12 mouse cellular contexts compared by ENCODE assay signal in genomic region chr7:30008020-30008690, GRCm38 (mm10). TPM values are rescaled to one million over a fixed set of nuclear protein-coding genes. Genes with fewer than 3 reads are reported as not detected.
A peak's percentile ranks its signal among the peaks of the same experiment; 100 is the strongest.
DNase-seq lines count a peak whose midpoint lies in the region; ATAC-seq and TF ChIP-seq lines count a peak whose summit lies in the region.
"Had no signal": no experiment of that assay in that cellular context is flagged by ENCODE, and none has a peak within 500 bp of the region (broad histone marks: within the 10 kb centered on the region; RNA-seq: fewer than 3 reads in every experiment).

No protein-coding gene starts in this region.

- TF ChIP-seq POLR2A in lung, adult 2 months (IDR thresholded peaks at IDR 0.05; ENCODE audit: borderline replicate concordance, extremely low read depth, low read depth, low read length) = no peak

- H3K9ac ChIP-seq in forebrain, postnatal 0 days = no peak overlapping the region
- no peak overlapping the region for H3K9ac ChIP-seq in forebrain, embryonic 13.5 days
- H3K9ac ChIP-seq in lung, embryonic 16.5 days (ENCODE audit: low read length) = no peak overlapping the region

- no peak overlapping the region for H3K27ac ChIP-seq in forebrain, postnatal 0 days (ENCODE audit: low read depth, low read length)
- H3K27ac ChIP-seq in forebrain, embryonic 13.5 days = no peak overlapping the region
- peak overlapping the region; percentile 39; the same call in 1 of the 2 replicates for H3K27ac ChIP-seq in lung, embryonic 16.5 days (ENCODE audit: low read length)

- H3K9me3 ChIP-seq in forebrain, postnatal 0 days (ENCODE audit: low read length) = no peaks in the 10 kb centered on the region
- H3K9me3 ChIP-seq in forebrain, embryonic 13.5 days (replicated peaks) = no peaks in the 10 kb centered on the region
- H3K9me3 ChIP-seq in lung, embryonic 16.5 days (ENCODE audit: control insufficient read depth, low read length) = no peaks in the 10 kb centered on the region

- peaks cover under 1% of the 10 kb centered on the region; the same call in 1 of the 2 replicates for H3K36me3 ChIP-seq in forebrain, postnatal 0 days (ENCODE audit: insufficient read depth)
- H3K36me3 ChIP-seq in forebrain, embryonic 13.5 days (ENCODE audit: poor library complexity, severe bottlenecking) = peaks cover 23% of the 10 kb centered on the region
- peaks cover 18% of the 10 kb centered on the region for H3K36me3 ChIP-seq in lung, embryonic 16.5 days (ENCODE audit: control insufficient read depth, insufficient read depth, low read length)

- H3K4me1 ChIP-seq in forebrain, postnatal 0 days (ENCODE audit: insufficient read depth) = no peaks in the 10 kb centered on the region
- peaks cover 27% of the 10 kb centered on the region; the same call in 1 of the 2 replicates for H3K4me1 ChIP-seq in forebrain, embryonic 13.5 days
- H3K4me1 ChIP-seq in lung, embryonic 16.5 days (replicated peaks; ENCODE audit: control insufficient read depth, insufficient read depth, low read length) = no peaks in the 10 kb centered on the region
- H3K4me1 ChIP-seq in lung, adult 2 months (ENCODE audit: control insufficient read depth, insufficient read depth, low read length) = no peaks in the 10 kb centered on the region

- WGBS in forebrain, postnatal 0 days = 76% methylated on average over 6 of the region's 6 CpGs
- WGBS in forebrain, embryonic 13.5 days = 83% methylated on average over 6 of the region's 6 CpGs
- 71% methylated on average over 6 of the region's 6 CpGs for WGBS in lung, embryonic 16.5 days
- 64% methylated on average over 6 of the region's 6 CpGs for WGBS in lung, adult 2 months

- no peak for TF ChIP-seq CTCF in forebrain, postnatal 0 days (IDR thresholded peaks at IDR 0.05; ENCODE audit: low read depth)
- TF ChIP-seq CTCF in lung, adult 2 months (IDR thresholded peaks at IDR 0.05; ENCODE audit: insufficient read depth, low read length) = no peak

- H3K4me2 ChIP-seq in forebrain, postnatal 0 days (ENCODE audit: low read depth) = no peak overlapping the region
- H3K4me2 ChIP-seq in forebrain, embryonic 13.5 days = no peak overlapping the region
- H3K4me2 ChIP-seq in lung, embryonic 16.5 days (ENCODE audit: low read depth, low read length) = no peak overlapping the region

- ATAC-seq in forebrain, postnatal 0 days = no peak
- ATAC-seq in forebrain, embryonic 13.5 days = no peak
- no peak for ATAC-seq in lung, embryonic 16.5 days (ENCODE audit: low read depth)
- ATAC-seq in monocyte, adult 5-6 weeks (replicated peaks; ENCODE audit: insufficient number of reproducible peaks, low FRiP score, low TSS enrichment, poor library complexity, severe bottlenecking) = no peak; the same call in 1 of the 2 replicates

- no peak overlapping the region for H3K4me3 ChIP-seq in forebrain, postnatal 0 days (ENCODE audit: low read depth, low read length)
- no peak overlapping the region for H3K4me3 ChIP-seq in forebrain, embryonic 13.5 days
- no peak overlapping the region for H3K4me3 ChIP-seq in lung, embryonic 16.5 days (ENCODE audit: low read length)
- no peak overlapping the region for H3K4me3 ChIP-seq in lung, adult 2 months (replicated peaks; ENCODE audit: extremely low read depth, low read depth, low read length)

- H3K27me3 ChIP-seq in forebrain, postnatal 0 days (ENCODE audit: insufficient read depth, low read length) = no peaks in the 10 kb centered on the region
- no peaks in the 10 kb centered on the region for H3K27me3 ChIP-seq in forebrain, embryonic 13.5 days
- H3K27me3 ChIP-seq in lung, embryonic 16.5 days (ENCODE audit: control insufficient read depth, insufficient read depth, low read depth, low read length) = no peaks in the 10 kb centered on the region

- peak; percentile 9 for DNase-seq in forebrain, postnatal 0 days
- no peak for DNase-seq in lung, adult 2 months
- peak; percentile 53 for DNase-seq in forelimb bud, embryonic 11.5 days (ENCODE audit: low read depth, low spot score)
- peak; percentile 43 for DNase-seq in skeletal muscle tissue, adult 2 months (ENCODE audit: low read depth, low spot score)
- DNase-seq in adrenal gland, postnatal 36 days = no peak
- DNase-seq: heart, postnatal 14 days; kidney, adult 11 months; layer of hippocampus, postnatal 36 days; lung, postnatal 14 days had no signal

RNA-seq across cellular contexts. Expression of gene Zfp568, which starts 24.4 kb away (rescaled TPM):
- 5.9 and 7.3 TPM in 2 replicates for total RNA-seq in forebrain, postnatal 0 days (2014; rRNA removed)
- 0.72 and 2.1 TPM in 2 replicates for polyA plus RNA-seq in forebrain, postnatal 0 days (2015; fragmentation: Nextera tagmentation; extraction: Ambion mirVana)
- 5.7 and 6.0 TPM in 2 replicates for polyA plus RNA-seq in forebrain, embryonic 13.5 days (2015; fragmentation: Nextera tagmentation; extraction: Ambion mirVana)
- polyA plus RNA-seq in lung, embryonic 16.5 days (2015; fragmentation: Nextera tagmentation; extraction: Ambion mirVana) = 12.3 and 13.8 TPM in 2 replicates
- polyA plus RNA-seq in lung, adult 2 months (2012; rRNA removed) = 5.1 and 6.1 TPM in 2 replicates
- 25.8 to 32.8 TPM (median 32.4 TPM) in 3 replicates for total RNA-seq in monocyte, adult 5-6 weeks (2017)
- total RNA-seq in adrenal gland, postnatal 36 days (2021) = 10 to 100 TPM; 12.4 to 13.8 TPM

RNA-seq across cellular contexts. Expression of gene Zfp14, which starts 43.0 kb away (rescaled TPM):
- total RNA-seq in forebrain, postnatal 0 days (2014; rRNA removed) = 13.2 and 15.2 TPM in 2 replicates
- polyA plus RNA-seq in forebrain, postnatal 0 days (2015; fragmentation: Nextera tagmentation; extraction: Ambion mirVana) = 5.3 and 6.9 TPM in 2 replicates
- 9.6 and 10.6 TPM in 2 replicates for polyA plus RNA-seq in forebrain, embryonic 13.5 days (2015; fragmentation: Nextera tagmentation; extraction: Ambion mirVana)
- polyA plus RNA-seq in lung, embryonic 16.5 days (2015; fragmentation: Nextera tagmentation; extraction: Ambion mirVana) = 3.7 and 4.3 TPM in 2 replicates
- polyA plus RNA-seq in lung, adult 2 months (2012; rRNA removed) = 3.6 and 4.9 TPM in 2 replicates
- total RNA-seq in monocyte, adult 5-6 weeks (2017) = 0.85 to 3.6 TPM (median 1.7 TPM) in 3 replicates
- total RNA-seq in adrenal gland, postnatal 36 days (2021) = 1 to 10 TPM; 3.0 to 3.1 TPM

RNA-seq across cellular contexts. Expression of gene Zfp74, which starts 54.3 kb away (rescaled TPM):
- total RNA-seq in forebrain, postnatal 0 days (2014; rRNA removed) = 11.9 and 14.4 TPM in 2 replicates
- polyA plus RNA-seq in forebrain, postnatal 0 days (2015; fragmentation: Nextera tagmentation; extraction: Ambion mirVana) = 6.6 and 15.8 TPM in 2 replicates
- polyA plus RNA-seq in forebrain, embryonic 13.5 days (2015; fragmentation: Nextera tagmentation; extraction: Ambion mirVana) = 16.6 TPM in 2 replicates
- polyA plus RNA-seq in lung, embryonic 16.5 days (2015; fragmentation: Nextera tagmentation; extraction: Ambion mirVana) = 9.5 and 9.9 TPM in 2 replicates
- polyA plus RNA-seq in lung, adult 2 months (2012; rRNA removed) = 7.9 and 8.3 TPM in 2 replicates
- 2.3 to 8.2 TPM (median 3.1 TPM) in 3 replicates for total RNA-seq in monocyte, adult 5-6 weeks (2017)
- total RNA-seq in adrenal gland, postnatal 36 days (2021) = 1 to 10 TPM; 8.2 to 9.2 TPM

Comparison
In these comparisons a context has a peak if more than half of its experiments do, and no peak if none do; other contexts are left out.
1. DNase-seq: peak in forebrain, postnatal 0 days (single experiment), forelimb bud, embryonic 11.5 days (single experiment) and skeletal muscle tissue, adult 2 months (single experiment); none in lung, adult 2 months (single experiment) and adrenal gland, postnatal 36 days (0 of 2).